Mouse (Mus musculus) cerebellum, adult 18-20 months (tissue): Measurements from ENCODE around the gene Ccdc40.
A peak's percentile ranks its signal among the peaks of the same experiment; 100 is the strongest.

ENCODE experiments used
- DNase-seq, 2 experiments: peaks; one replicate each; pipeline ENCODE4 v3.0.0; 2021

Ccdc40 gene

GRCm38 (mm10) chr11:119228091-119228781 lies at the start of gene Ccdc40, which contains the start of gene Tbc1d16:
TSS of gene Ccdc40 (plus strand) at chr11:119228572.
TSS of gene Tbc1d16 (minus strand) at chr11:119228499.
- DNase-seq, result peak; percentile 75 to 84

- no peak for DNase-seq
Observed at GRCm38 (mm10) chr11:119180824-119181582, 47.4 kb upstream of the Ccdc40 start.

- DNase-seq, result no peak
Observed at GRCm38 (mm10) chr11:119181861-119182395, 46.4 kb upstream of the Ccdc40 start.

- no peak for DNase-seq
Observed at GRCm38 (mm10) chr11:119183684-119184310, 44.6 kb upstream of the Ccdc40 start.

GRCm38 (mm10) chr11:119186381-119186780 lies 42.0 kb upstream of the Ccdc40 start:
- DNase-seq, result no peak

- DNase-seq, result peak; percentile 72 to 74
Observed at GRCm38 (mm10) chr11:119186989-119187799, 41.2 kb upstream of the Ccdc40 start.

- DNase-seq, result peak in 1 of 2 experiments; percentile 55
Observed at GRCm38 (mm10) chr11:119187800-119188197, 40.6 kb upstream of the Ccdc40 start.

- peak in 1 of 2 experiments; percentile 32 for DNase-seq
Observed at GRCm38 (mm10) chr11:119188389-119188788, 40.0 kb upstream of the Ccdc40 start.

- no peak for DNase-seq
Observed at GRCm38 (mm10) chr11:119189319-119189718, 39.1 kb upstream of the Ccdc40 start.

- DNase-seq, result peak; percentile 71 to 77
Observed at GRCm38 (mm10) chr11:119190498-119190897, 37.9 kb upstream of the Ccdc40 start.

- DNase-seq, result no peak
Observed at GRCm38 (mm10) chr11:119191606-119192081, 36.7 kb upstream of the Ccdc40 start.

- DNase-seq, result no peak
Observed at GRCm38 (mm10) chr11:119192176-119192575, 36.2 kb upstream of the Ccdc40 start.

GRCm38 (mm10) chr11:119192605-119193004 lies 35.8 kb upstream of the Ccdc40 start:
- DNase-seq, result no peak

- DNase-seq, result peak; percentile 80 to 86
Observed at GRCm38 (mm10) chr11:119197618-119198563, 30.5 kb upstream of the Ccdc40 start.

- peak; percentile 78 to 81 for DNase-seq
Observed at GRCm38 (mm10) chr11:119198564-119199232, 29.7 kb upstream of the Ccdc40 start.

- DNase-seq, result peak in 1 of 2 experiments; percentile 33
Observed at GRCm38 (mm10) chr11:119199233-119199601, 29.2 kb upstream of the Ccdc40 start.

- DNase-seq, result peak; percentile 56 to 59
Observed at GRCm38 (mm10) chr11:119203423-119203822, 24.9 kb upstream of the Ccdc40 start.

GRCm38 (mm10) chr11:119205738-119206137 lies 22.6 kb upstream of the Ccdc40 start:
- DNase-seq, result no peak

- DNase-seq, result peak; percentile 81 to 88
Observed at GRCm38 (mm10) chr11:119206562-119206961, 21.8 kb upstream of the Ccdc40 start.

GRCm38 (mm10) chr11:119207986-119208385 lies 20.4 kb upstream of the Ccdc40 start:
- DNase-seq, result no peak
